Mouse (Mus musculus): ENCODE results near the gene Cdc7.

GRCm38 (mm10) chr5:107020366-107020765, 56.2 kb downstream of the Cdc7 start:
- TF ChIP-seq POLR2A (IDR thresholded peaks at IDR 0.05; ENCODE audit: low read depth, low read length) = no peak
- TF ChIP-seq CTCF (conservative IDR thresholded peaks at IDR 0.05 in 1 of 2, IDR thresholded peaks at IDR 0.05 in 1 of 2; ENCODE audit: low read depth in 2 of 2, low read length in 2 of 2) = no peak
- TF ChIP-seq ZKSCAN1 (IDR thresholded peaks at IDR 0.05; ENCODE audit: borderline replicate concordance, low read depth, low read length) = no peak
- TF ChIP-seq MAZ (IDR thresholded peaks at IDR 0.05; ENCODE audit: low read depth, low read length) = no peak
- no peak for TF ChIP-seq USF1 (IDR thresholded peaks at IDR 0.05; ENCODE audit: low read depth, low read length)
- no peak for TF ChIP-seq EP300 (IDR thresholded peaks at IDR 0.05; ENCODE audit: low read length)
- TF ChIP-seq USF2 (conservative IDR thresholded peaks at IDR 0.05; ENCODE audit: low read depth, low read length) = no peak
- TF ChIP-seq MAFK (IDR thresholded peaks at IDR 0.05; ENCODE audit: insufficient replicate concordance, low read length) = no peak
- no peak for TF ChIP-seq TBP (conservative IDR thresholded peaks at IDR 0.05; ENCODE audit: low read depth, low read length)
- TF ChIP-seq SIN3A (IDR thresholded peaks at IDR 0.05; ENCODE audit: low read length) = no peak
- no peak for TF ChIP-seq CHD1 (IDR thresholded peaks at IDR 0.05; ENCODE audit: low read depth, low read length)
- TF ChIP-seq MXI1 (IDR thresholded peaks at IDR 0.05; ENCODE audit: low read depth, low read length) = no peak
